Mouse (Mus musculus): ENCODE results near the gene Vmn1r29. TPM values are rescaled to one million over a fixed set of nuclear protein-coding genes. Genes with fewer than 3 reads are reported as not detected.
"Not testable (repeated sequence)": the region's sequence is repeated elsewhere in the genome, so short reads cannot be mapped to it uniquely, and the experiment has no call there.

Gene Vmn1r29
- not detected in 2 replicates for polyA plus RNA-seq (2015; fragmentation: Nextera tagmentation; extraction: Ambion mirVana)

- Histone ChIP-seq H3K4me3 (no peak within 1 kb of the TSS), H3K9ac (no peak within 1 kb of the TSS), H3K4me1 (no peaks in the 10 kb centered on the region), H3K36me3 (no peaks in the 10 kb centered on the region), H3K27ac (no peak within 1 kb of the TSS), H3K4me2 (replicated peaks) (no peak within 1 kb of the TSS), H3K27me3 (no peaks in the 10 kb centered on the region), H3K9me3 (no peaks in the 10 kb centered on the region)
- ATAC-seq (ENCODE audit: low FRiP score, low read depth), result no peak
Observed at GRCm38 (mm10) chr6:58301249-58301648, at the start of gene Vmn1r29. TSS of gene Vmn1r29 (plus strand) at chr6:58301549.

DNA sequence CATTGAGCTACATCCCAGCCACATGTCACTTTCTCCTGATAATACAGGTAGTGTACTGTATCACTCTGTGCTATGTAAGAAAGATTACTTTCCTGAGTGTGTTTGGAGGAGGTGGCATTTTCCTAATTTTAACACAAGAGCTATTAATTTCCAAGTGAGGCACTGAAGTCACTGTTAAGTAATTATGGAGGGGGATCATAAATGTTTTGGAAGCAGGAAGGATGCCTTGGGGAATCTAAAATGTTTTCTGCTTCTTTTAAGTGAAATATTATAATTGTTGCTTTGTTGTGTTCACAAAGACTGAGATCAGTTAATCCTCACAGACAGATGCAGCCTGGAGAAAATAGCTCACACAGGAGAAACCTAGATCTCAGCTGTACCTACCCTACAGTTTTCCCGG lies 39.6 kb upstream of the Vmn1r29 start, which contains the start of gene Vmn1r28:
Gene Vmn1r28, plus strand, starts transcription at position 301 of the 400 bp plus-strand sequence.
- Histone ChIP-seq H3K27me3 (no peaks in the 10 kb centered on the region), H3K4me2 (replicated peaks) (no peak within 1 kb of the TSS), H3K4me3 (no peak within 1 kb of the TSS), H3K9me3 (no peaks in the 10 kb centered on the region), H3K4me1 (no peaks in the 10 kb centered on the region), H3K27ac (no peak within 1 kb of the TSS), H3K9ac (no peak within 1 kb of the TSS), H3K36me3 (no peaks in the 10 kb centered on the region)
- WGBS, result 79% methylated on average over 1 of the region's 1 CpGs
- ATAC-seq (ENCODE audit: low FRiP score, low read depth), result no peak

DNA sequence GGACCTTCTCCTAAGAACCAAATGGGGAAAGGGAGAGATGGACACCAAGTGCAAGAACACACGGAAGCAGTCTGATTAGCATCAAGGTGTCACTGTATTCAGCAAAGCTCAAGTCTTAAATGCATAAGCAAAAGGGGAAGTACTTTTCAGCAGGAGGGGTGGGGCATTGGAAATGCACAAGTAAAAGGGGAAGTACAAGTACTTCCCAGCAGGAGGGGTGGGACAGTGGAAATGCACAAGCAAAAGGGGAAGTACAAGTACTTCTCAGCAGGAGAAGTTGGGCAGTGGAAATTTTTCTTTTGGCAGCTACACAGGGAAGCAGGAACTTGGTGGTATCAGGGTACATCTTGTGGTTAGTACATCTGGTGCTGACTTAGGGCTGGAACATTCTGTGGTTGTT lies 21.7 kb upstream of the Vmn1r29 start:
- ATAC-seq (ENCODE audit: low FRiP score, low read depth); H3K27ac ChIP-seq; H3K27me3 ChIP-seq; H3K9me3 ChIP-seq; H3K4me3 ChIP-seq; H3K9ac ChIP-seq; H3K4me2 ChIP-seq (replicated peaks); H3K36me3 ChIP-seq; H3K4me1 ChIP-seq: not testable (repeated sequence)
- 97% methylated on average over 1 of the region's 1 CpGs for WGBS

DNA sequence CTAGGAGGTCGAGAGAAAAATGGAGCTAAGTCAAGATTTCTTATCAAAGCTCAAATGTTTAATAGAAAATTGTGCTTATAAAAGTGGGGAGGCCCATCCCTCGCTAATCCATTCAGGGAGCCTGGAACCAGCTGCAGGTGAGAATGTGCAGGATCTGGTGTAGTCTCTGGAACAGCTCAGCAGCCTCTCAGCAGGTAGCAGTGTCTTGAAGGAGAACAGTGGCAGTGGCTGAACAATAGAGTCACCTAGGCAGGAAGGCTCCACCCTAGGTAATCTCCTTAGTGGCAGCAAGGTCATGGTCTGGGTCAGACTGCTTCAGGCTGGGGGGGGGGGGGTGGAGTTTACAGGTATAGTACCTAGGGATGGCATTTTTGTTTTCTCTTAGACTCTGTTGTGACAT lies 9.1 kb upstream of the Vmn1r29 start:
- Histone ChIP-seq H3K4me3 (no peak overlapping the region), H3K27me3 (no peaks in the 10 kb centered on the region), H3K9ac (no peak overlapping the region), H3K4me1 (no peaks in the 10 kb centered on the region), H3K4me2 (replicated peaks) (no peak overlapping the region), H3K36me3 (no peaks in the 10 kb centered on the region), H3K9me3 (no peaks in the 10 kb centered on the region), H3K27ac (no peak overlapping the region)
- 77% methylated on average over 2 of the region's 2 CpGs for WGBS
- no peak for ATAC-seq (ENCODE audit: low FRiP score, low read depth)

DNA sequence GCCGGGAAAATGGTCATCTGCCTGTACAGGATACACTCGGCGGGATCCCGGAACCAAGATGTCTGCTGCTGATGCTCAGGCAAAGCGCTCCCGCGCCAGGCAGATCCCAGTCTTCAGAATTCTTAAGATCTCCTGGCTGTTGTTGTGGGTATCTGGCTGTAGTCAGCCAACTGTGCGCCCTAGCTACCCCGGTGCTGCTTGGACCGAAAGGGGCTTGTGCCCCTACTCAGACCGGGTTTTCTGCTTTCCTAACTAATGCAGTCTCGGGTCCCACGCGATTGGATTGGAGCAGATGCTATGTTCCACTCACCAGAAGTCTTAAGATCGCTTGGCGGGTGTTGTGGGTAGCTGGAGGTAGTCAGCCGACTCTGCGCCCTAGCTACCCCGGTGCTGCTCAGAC lies 2.8 kb upstream of the Vmn1r29 start:
- H3K9ac ChIP-seq; H3K4me1 ChIP-seq; H3K27ac ChIP-seq; H3K27me3 ChIP-seq; H3K4me2 ChIP-seq (replicated peaks); H3K36me3 ChIP-seq; ATAC-seq (ENCODE audit: low FRiP score, low read depth); H3K9me3 ChIP-seq; H3K4me3 ChIP-seq: not testable (repeated sequence)
- 82% methylated on average over 19 of the region's 19 CpGs for WGBS

GRCm38 (mm10) chr6:58330686-58331085 lies 29.3 kb downstream of the Vmn1r29 start:
- H3K4me1 ChIP-seq; H3K9ac ChIP-seq; ATAC-seq (ENCODE audit: low FRiP score, low read depth); H3K4me2 ChIP-seq (replicated peaks); H3K27me3 ChIP-seq; H3K36me3 ChIP-seq; H3K27ac ChIP-seq; H3K4me3 ChIP-seq: not testable (repeated sequence)
- WGBS, result 72% methylated on average over 17 of the region's 17 CpGs
- 0 out of 2 replicates have a peak, but pooled peaks cover 14% of the 10 kb centered on the region for H3K9me3 ChIP-seq

Other genes starting within 250 kb of the Vmn1r29 start
- not detected in 2 replicates for gene Vmn1r27, start 82.7 kb upstream of the Vmn1r29 start, polyA plus RNA-seq (2015; fragmentation: Nextera tagmentation; extraction: Ambion mirVana)
- gene Vmn1r28, start 39.5 kb upstream of the Vmn1r29 start, polyA plus RNA-seq (2015; fragmentation: Nextera tagmentation; extraction: Ambion mirVana), result not detected in 2 replicates
- not detected in 2 replicates for gene Vmn1r30, start 141.8 kb downstream of the Vmn1r29 start, polyA plus RNA-seq (2015; fragmentation: Nextera tagmentation; extraction: Ambion mirVana)
- gene Vmn1r31, start 173.8 kb downstream of the Vmn1r29 start, polyA plus RNA-seq (2015; fragmentation: Nextera tagmentation; extraction: Ambion mirVana), result not detected in 2 replicates

Measured in limb, embryonic 13.5 days (tissue).